Mouse (Mus musculus) embryo, embryonic 11 days (tissue): ENCODE data around the gene Dedd.
"Not testable (repeated sequence)": the region's sequence is repeated elsewhere in the genome, so short reads cannot be mapped to it uniquely, and the experiment has no call there.

ENCODE experiments used
- DNase-seq: peaks from one replicate; pipeline ENCODE4 v3.0.0-alpha.2; 2015

Gene Dedd

GRCm38 (mm10) chr1:171328839-171329432 is at the start of gene Dedd:
Gene Dedd, plus strand, starts transcription at chr1:171329145.
- DNase-seq, result peak; percentile 94

- DNase-seq, result no peak
Measured at GRCm38 (mm10) chr1:171279721-171280120, 49.2 kb upstream of the Dedd start.

- no peak for DNase-seq
Measured at GRCm38 (mm10) chr1:171280250-171280915, 48.6 kb upstream of the Dedd start.

- DNase-seq, result peak; percentile 95
Measured at GRCm38 (mm10) chr1:171280916-171281527, 47.9 kb upstream of the Dedd start, which contains the start of gene Ppox. Gene Ppox, minus strand, starts transcription at chr1:171281186.

DNA sequence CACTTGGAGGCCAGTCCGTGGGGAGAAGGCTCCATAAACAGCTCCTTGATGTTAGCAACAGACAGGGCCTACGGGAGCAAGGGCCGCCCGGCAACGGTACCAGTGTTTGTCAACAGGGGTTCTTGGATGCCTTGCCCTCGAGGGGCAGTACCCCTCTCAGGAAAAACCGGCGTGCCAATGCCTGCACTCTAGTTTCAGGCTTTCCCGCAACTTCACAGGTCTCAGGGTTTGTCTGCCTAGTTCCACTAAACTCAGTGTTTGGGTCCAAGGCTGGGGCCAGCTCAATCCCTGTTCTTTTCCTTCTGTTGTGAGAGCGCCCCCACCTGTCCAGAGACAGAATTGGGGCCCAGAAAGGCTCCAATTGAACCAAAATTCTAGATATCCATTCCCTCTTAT is 47.4 kb upstream of the Dedd start:
- peak; percentile 82 for DNase-seq

DNA sequence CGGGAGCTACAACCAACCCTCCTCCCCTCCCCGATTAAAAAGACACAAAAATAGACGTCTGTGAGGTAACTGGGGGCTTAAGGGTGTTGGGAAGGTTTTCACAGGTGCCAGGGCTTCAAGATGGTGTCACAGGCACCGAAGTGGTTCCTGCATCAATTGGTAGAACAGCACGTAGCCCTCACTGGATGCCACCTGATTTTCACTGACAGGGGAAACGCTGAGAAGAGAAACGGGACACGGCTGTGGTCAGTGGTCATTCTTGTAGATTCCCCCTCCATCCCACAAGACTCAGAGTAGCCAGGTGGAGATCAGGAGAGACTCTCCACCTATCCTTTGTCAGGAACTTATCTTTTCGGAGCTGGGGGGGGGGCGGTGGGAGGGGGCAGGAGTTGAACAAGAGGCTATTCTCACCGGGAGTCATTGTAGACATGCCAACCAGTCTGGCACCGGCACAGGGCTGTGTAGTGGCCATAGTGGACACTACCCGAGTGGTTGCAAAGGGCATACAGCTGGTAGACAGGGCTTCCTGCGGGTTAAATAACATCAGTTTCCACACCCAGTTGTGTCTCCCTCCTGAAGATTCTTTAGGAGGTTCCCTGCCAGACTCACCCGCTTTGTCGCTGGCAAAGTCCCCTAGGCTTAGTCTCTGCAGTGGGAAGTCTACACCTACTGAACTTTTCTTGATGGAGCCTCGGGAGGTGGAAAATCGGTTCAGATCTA is 46.7 kb upstream of the Dedd start:
- DNase-seq, result no peak

GRCm38 (mm10) chr1:171283188-171284160 is 45.5 kb upstream of the Dedd start:
- DNase-seq, result no peak

DNA sequence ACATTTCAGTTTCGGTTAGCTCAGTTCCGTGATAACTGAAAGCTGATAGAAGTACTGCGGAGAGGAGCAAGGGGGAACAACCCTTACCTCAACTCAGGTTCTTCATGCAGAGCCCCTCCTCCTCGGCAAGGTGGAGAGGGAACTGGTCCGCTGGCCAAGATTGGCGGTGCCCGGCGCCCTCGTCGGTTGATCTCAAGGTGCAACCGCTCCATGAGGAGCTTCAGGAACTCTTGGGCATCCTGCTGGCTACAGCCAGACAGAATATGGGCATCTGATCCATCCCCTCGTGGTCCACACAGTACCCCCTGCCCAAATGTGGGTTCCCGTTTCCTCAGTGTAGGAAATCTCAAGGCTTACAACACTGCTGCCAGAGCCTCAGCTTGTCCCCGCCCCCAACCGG is 44.5 kb upstream of the Dedd start:
- DNase-seq, result no peak

DNA sequence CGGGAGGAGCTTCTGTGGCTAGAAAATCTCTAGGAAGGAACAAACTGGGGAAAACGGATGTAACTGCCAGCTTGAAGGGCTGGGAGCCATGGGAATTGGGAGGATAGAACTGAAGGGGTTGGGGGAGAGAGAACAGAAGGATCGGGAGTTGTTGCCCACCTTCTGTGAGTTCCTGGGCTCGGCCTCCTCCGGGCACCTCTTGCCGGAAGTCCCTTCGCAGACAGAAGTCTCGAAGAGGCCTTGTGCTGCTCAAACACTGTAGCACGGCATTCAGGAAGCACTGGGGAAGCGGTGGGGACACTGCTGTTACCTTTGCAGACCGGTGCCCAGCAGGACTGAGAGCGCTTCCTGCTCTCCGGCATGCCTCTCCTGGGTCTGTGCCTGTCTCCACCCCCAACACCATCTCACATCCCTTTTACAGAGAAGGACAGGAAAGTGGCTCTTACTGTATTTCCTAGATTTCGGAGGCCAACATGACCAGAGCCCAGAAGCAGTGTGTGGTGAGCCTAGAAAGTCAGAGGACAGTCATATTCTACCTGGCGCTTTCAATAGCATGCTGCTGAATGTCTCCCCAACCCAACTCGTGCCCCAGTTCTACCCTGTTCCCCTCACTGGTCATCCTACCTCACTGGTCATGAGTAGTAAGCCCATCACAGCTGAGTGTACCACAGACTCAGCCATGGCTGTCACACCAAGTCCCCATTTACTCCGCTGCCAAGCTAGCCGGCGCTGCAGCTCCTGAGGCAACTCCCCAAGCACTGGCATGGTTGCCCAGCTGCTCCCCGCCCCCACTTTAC is 43.7 kb upstream of the Dedd start:
- no peak for DNase-seq

DNA sequence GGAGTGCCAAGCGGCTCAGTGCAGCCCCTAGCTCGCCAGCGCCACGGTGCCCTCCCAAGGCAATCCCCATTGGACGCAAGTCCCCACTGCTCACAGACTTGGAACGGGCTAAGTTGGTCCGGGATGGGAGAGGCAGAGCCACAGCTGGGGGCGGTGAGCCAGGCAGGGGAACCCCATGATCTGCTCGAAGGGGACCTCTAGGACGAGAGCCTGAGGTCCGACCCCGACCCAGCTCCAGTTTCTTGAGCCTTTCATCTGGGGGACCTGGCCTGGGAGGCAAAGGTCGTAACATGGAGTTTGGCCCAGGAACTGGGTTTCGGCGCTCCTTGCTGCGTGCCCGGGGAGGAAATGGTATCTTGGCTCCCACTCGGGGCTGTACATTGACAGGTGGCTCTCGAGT is 42.4 kb upstream of the Dedd start:
- DNase-seq, result no peak

DNA sequence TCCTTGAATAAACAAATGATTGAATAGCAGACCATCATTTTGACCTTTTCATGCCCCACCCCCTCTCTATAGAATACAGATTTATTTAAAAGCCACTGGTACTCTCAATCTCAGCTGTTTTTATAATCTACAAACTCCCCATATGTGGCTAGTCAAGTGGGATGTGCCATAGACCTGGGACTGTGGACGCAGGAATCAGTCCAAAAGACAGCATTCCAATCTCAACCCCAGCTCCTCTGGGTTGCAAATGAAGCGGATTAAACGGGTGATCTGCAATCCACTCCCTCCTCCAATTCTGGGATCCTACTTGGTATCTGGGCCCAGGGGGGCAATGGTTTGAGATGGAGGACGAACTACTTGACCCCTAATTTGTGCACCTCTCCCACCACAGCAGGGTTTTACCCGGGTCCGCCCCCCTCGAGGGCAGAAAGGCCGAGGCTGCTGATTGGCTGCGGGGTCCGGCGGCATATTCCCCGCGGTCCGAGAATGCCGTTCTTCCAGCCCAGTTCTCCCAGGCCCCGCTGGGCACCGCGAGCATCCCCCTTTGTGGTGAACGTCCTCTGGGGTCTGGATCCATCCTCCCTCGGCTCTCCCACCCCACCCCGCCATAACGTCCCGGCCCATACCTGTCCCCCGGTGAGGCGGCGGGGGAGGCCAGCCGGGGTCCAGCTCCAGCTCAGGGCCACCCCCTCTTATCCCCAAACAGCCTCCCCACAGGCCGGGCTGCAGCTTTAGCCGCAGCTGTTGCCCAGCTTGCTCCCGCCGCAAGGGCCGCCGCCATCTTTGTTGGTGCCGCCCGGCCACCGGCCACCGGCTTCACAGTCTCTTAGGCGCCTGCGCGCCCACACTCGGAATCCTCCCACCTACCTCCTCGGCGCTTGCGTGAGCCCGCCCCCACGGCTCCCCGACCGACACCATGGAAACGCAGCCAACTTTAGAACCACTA is 41.5 kb upstream of the Dedd start, which contains the start of gene Usp21:
TSS of gene Usp21 (minus strand) at position 856 of the 946 bp plus-strand sequence.
- DNase-seq, result peak; percentile 97

- no peak for DNase-seq
Measured at GRCm38 (mm10) chr1:171288328-171288727, 40.6 kb upstream of the Dedd start.

GRCm38 (mm10) chr1:171293351-171293750 is 35.6 kb upstream of the Dedd start:
- no peak for DNase-seq

GRCm38 (mm10) chr1:171293906-171294297 is 35.0 kb upstream of the Dedd start:
- peak; percentile 22 for DNase-seq

DNA sequence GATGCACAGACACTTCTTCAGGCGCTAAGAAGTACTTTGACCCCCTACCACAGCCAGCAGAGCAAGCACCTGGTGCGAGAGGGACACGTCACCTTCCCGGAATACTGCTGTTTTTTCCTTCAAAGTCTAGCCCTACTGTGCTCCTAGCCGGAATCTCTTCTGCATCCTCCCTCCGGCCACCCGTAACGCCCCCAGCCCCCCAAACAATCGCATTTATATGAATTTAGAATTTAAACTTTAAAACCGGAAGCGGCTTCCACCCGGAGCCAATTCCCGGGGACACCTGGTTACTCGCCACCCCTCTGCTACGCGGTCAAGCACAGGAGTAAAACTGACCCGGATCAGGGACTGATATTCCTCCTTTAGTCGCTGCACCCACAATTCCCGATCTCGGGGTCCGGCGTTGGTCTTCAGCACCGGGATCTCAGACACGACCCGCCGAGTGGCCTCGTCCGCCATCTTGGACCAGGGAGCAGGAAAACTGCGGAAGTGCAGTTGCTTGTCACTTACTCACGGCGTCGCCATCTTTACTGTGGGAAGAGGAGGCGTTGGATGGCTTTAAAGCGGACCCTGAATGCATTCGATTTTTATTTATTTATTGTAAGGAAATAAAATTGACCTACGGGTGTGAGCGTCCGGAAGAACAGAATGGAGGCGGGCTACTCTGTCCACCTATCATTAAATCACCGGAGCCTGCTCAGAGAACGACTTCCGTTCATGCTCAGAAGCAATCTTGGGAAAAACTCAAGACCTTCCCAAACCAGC is 34.5 kb upstream of the Dedd start, which contains the start of gene Ufc1:
TSS of gene Ufc1 (minus strand) at position 727 of the 765 bp plus-strand sequence.
- DNase-seq, result peak; percentile 92

DNA sequence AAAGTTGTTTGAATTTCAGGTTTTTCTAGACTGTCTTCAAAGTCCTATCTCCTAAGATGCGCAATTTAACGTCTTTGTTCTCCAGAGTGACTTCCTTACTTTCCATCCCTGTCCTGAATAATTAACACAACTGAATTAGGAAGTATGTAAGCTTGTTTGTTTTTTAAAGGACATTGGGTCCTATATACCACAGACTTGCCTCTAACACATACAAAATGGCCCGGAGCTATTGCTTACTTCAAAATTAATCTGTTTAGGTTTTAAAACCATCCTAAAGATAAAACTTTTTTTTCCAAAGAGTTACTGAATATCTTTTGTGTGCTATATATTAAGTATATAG is 33.9 kb upstream of the Dedd start:
- no peak for DNase-seq

- DNase-seq, result no peak
Measured at GRCm38 (mm10) chr1:171298226-171298625, 30.7 kb upstream of the Dedd start.

DNA sequence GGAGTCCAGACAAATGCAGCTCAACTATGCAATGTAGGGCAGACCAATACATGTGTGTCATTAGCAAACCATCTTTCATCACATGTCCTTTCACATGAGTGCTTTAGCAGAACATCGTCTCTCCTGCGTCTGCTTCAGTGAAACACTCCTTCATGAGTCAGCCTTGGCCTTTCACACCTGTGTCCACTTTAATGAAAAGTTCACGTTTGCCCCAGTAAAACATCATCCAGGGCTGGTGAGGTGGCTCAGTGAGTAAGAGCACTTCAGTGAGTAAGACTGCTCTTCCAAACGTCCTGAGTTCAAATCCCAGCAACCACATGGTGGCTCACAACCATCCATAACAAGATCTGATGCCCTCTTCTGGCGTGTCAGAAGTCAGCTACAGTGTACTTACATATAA is 22.8 kb upstream of the Dedd start:
- not testable (repeated sequence) for DNase-seq

DNA sequence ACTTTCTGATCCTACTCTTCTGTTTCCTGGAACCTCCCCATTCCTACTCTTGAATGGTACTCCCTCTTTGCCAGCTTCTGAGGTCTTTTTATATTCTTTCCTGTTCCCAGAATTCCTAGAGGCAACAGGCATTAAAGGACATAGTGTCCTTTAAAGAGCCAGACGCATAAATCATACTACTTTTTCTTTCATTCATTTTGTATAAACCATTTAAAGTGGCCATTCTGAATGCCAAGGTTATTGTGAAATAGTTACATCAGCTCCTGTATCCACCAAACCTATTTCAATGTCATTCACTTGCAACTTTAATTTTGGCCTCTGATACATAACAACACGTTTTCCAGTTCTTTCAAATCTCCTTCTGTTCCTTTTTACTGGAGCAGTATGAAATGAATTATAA is 19.6 kb upstream of the Dedd start:
- DNase-seq, result no peak

- DNase-seq, result no peak
Measured at GRCm38 (mm10) chr1:171319748-171320147, 9.2 kb upstream of the Dedd start.
